Mouse (Mus musculus) retina, postnatal 1 day (tissue): Measurements from ENCODE around the gene Bmpr1b.

Experiments
- DNase-seq: peaks from one replicate; pipeline ENCODE4 v3.0.0-alpha.2; 2012

Bmpr1b gene

GRCm38 (mm10) chr3:142106227-142106626 lies 63.0 kb downstream of the Bmpr1b start:
- no peak for DNase-seq

GRCm38 (mm10) chr3:142104027-142104805 lies 65.0 kb downstream of the Bmpr1b start:
- DNase-seq = peak; percentile 12

GRCm38 (mm10) chr3:142103622-142104021 lies 65.6 kb downstream of the Bmpr1b start:
- DNase-seq = peak; percentile 18

- DNase-seq = no peak
These were observed 70.1 kb downstream of the Bmpr1b start for GRCm38 (mm10) chr3:142099151-142099550.

GRCm38 (mm10) chr3:142094049-142094448 lies 75.2 kb downstream of the Bmpr1b start:
- no peak for DNase-seq

GRCm38 (mm10) chr3:142089684-142090083 lies 79.5 kb downstream of the Bmpr1b start:
- no peak for DNase-seq

- DNase-seq = no peak
These were observed 83.3 kb downstream of the Bmpr1b start for GRCm38 (mm10) chr3:142085938-142086337.

GRCm38 (mm10) chr3:142084091-142084490 lies 85.1 kb downstream of the Bmpr1b start:
- no peak for DNase-seq

- no peak for DNase-seq
These were observed 91.4 kb downstream of the Bmpr1b start for GRCm38 (mm10) chr3:142077723-142078302.

- DNase-seq = no peak
These were observed 97.6 kb downstream of the Bmpr1b start for GRCm38 (mm10) chr3:142071601-142072000.

GRCm38 (mm10) chr3:142066792-142067346 lies 102.4 kb downstream of the Bmpr1b start:
- no peak for DNase-seq

GRCm38 (mm10) chr3:142065111-142065510 lies 104.1 kb downstream of the Bmpr1b start:
- no peak for DNase-seq

GRCm38 (mm10) chr3:142063536-142064226 lies 105.5 kb downstream of the Bmpr1b start:
- peak; percentile 85 for DNase-seq

- no peak for DNase-seq
These were observed 108.0 kb downstream of the Bmpr1b start for GRCm38 (mm10) chr3:142061267-142061666.

GRCm38 (mm10) chr3:142059890-142060289 lies 109.3 kb downstream of the Bmpr1b start:
- DNase-seq = no peak

GRCm38 (mm10) chr3:142050681-142051080 lies 118.5 kb downstream of the Bmpr1b start:
- no peak for DNase-seq

GRCm38 (mm10) chr3:142049610-142050009 lies 119.6 kb downstream of the Bmpr1b start:
- no peak for DNase-seq

GRCm38 (mm10) chr3:142049093-142049492 lies 120.1 kb downstream of the Bmpr1b start:
- no peak for DNase-seq

- DNase-seq = no peak
These were observed 120.7 kb downstream of the Bmpr1b start for GRCm38 (mm10) chr3:142048493-142048892.

GRCm38 (mm10) chr3:142043463-142043862 lies 125.8 kb downstream of the Bmpr1b start:
- DNase-seq = peak; percentile 34

GRCm38 (mm10) chr3:142043006-142043405 lies 126.2 kb downstream of the Bmpr1b start:
- no peak for DNase-seq

- no peak for DNase-seq
These were observed 128.9 kb downstream of the Bmpr1b start for GRCm38 (mm10) chr3:142040345-142040744.

- peak; percentile 5 for DNase-seq
These were observed 135.1 kb downstream of the Bmpr1b start for GRCm38 (mm10) chr3:142034160-142034559.

- no peak for DNase-seq
These were observed 149.5 kb downstream of the Bmpr1b start for GRCm38 (mm10) chr3:142019716-142020115.
